Mouse (Mus musculus): ENCODE measurements at regions not wholly inside any gene's neighbourhood (a gene's known extent, or its start where the extent isn't known, plus 50 kb on each side); places are given as distances from the start of the nearest gene placed in this dataset.

GRCm38 (mm10) chr3:149876553-149876952 lies 886.2 kb upstream of the Adgrl2 start:
- TF ChIP-seq CTCF (IDR thresholded peaks at IDR 0.05; ENCODE audit: low read depth, low read length) (no peak), GATA1 (IDR thresholded peaks at IDR 0.05; ENCODE audit: borderline replicate concordance, low read length) (no peak), TAL1 (conservative IDR thresholded peaks at IDR 0.05; ENCODE audit: low read depth, low read length) (no peak), POLR2AphosphoS5 (IDR thresholded peaks at IDR 0.05; ENCODE audit: insufficient replicate concordance, low read depth, low read length) (no peak)
